Mouse (Mus musculus): ENCODE results near the gene Dnajc28.

Dnajc28 gene

GRCm38 (mm10) chr16:91618511-91619501 is at the start of gene Dnajc28:
TSS of gene Dnajc28 (minus strand) at chr16:91619026.
- in situ Hi-C loops (cut with MboI; ENCODE audit: unreplicated experiment in 2 of 2): no loop called here

- in situ Hi-C loops (cut with MboI; ENCODE audit: unreplicated experiment in 2 of 2): loop anchor here (10.0 to 25.0 kb wide), 4 partner anchors 159 to 1401 kb away; no protein-coding TSS in a partner anchor
These were observed 45.0 kb upstream of the Dnajc28 start for GRCm38 (mm10) chr16:91663795-91664194.

GRCm38 (mm10) chr16:91662336-91662735 is 43.5 kb upstream of the Dnajc28 start:
- in situ Hi-C loops (cut with MboI; ENCODE audit: unreplicated experiment in 2 of 2): loop anchor here (10.0 to 25.0 kb wide), 4 partner anchors 158 to 1400 kb away; no protein-coding TSS in a partner anchor

GRCm38 (mm10) chr16:91661397-91661796 is 42.6 kb upstream of the Dnajc28 start:
- in situ Hi-C loops (cut with MboI; ENCODE audit: unreplicated experiment in 2 of 2): loop anchor here (10.0 to 25.0 kb wide), 4 partner anchors 157 to 1399 kb away; no protein-coding TSS in a partner anchor

- in situ Hi-C loops (cut with MboI; ENCODE audit: unreplicated experiment in 2 of 2): loop anchor here (10.0 to 25.0 kb wide), 4 partner anchors 155 to 1397 kb away; no protein-coding TSS in a partner anchor
These were observed 41.0 kb upstream of the Dnajc28 start for GRCm38 (mm10) chr16:91659798-91660197.

GRCm38 (mm10) chr16:91658471-91658870 is 39.6 kb upstream of the Dnajc28 start:
- in situ Hi-C loops (cut with MboI; ENCODE audit: unreplicated experiment in 2 of 2): loop anchor here in 1 of 2 experiments (25.0 kb wide), 1 partner anchor 1396 kb away; no protein-coding TSS in a partner anchor

- in situ Hi-C loops (cut with MboI; ENCODE audit: unreplicated experiment in 2 of 2): loop anchor here in 1 of 2 experiments (25.0 kb wide), 1 partner anchor 1395 kb away; no protein-coding TSS in a partner anchor
These were observed 38.5 kb upstream of the Dnajc28 start for GRCm38 (mm10) chr16:91657285-91657684.

GRCm38 (mm10) chr16:91655285-91655684 is 36.5 kb upstream of the Dnajc28 start:
- in situ Hi-C loops (cut with MboI; ENCODE audit: unreplicated experiment in 2 of 2): loop anchor here in 1 of 2 experiments (25.0 kb wide), 1 partner anchor 1393 kb away; no protein-coding TSS in a partner anchor

GRCm38 (mm10) chr16:91652191-91652590 is 33.4 kb upstream of the Dnajc28 start:
- in situ Hi-C loops (cut with MboI; ENCODE audit: unreplicated experiment in 2 of 2): loop anchor here in 1 of 2 experiments (25.0 kb wide), 1 partner anchor 1390 kb away; no protein-coding TSS in a partner anchor

GRCm38 (mm10) chr16:91649781-91650180 is 31.0 kb upstream of the Dnajc28 start:
- in situ Hi-C loops (cut with MboI; ENCODE audit: unreplicated experiment in 2 of 2): loop anchor here in 1 of 2 experiments (5.0 to 25.0 kb wide), 2 partner anchors 33 to 1387 kb away; no protein-coding TSS in a partner anchor

GRCm38 (mm10) chr16:91649246-91649645 is 30.4 kb upstream of the Dnajc28 start:
- in situ Hi-C loops (cut with MboI; ENCODE audit: unreplicated experiment in 2 of 2): loop anchor here in 1 of 2 experiments (5.0 kb wide), 1 partner anchor 33 kb away; no protein-coding TSS in a partner anchor

GRCm38 (mm10) chr16:91648220-91648550 is 29.4 kb upstream of the Dnajc28 start:
- in situ Hi-C loops (cut with MboI; ENCODE audit: unreplicated experiment in 2 of 2): loop anchor here in 1 of 2 experiments (5.0 kb wide), 1 partner anchor 34 kb away; no protein-coding TSS in a partner anchor

- in situ Hi-C loops (cut with MboI; ENCODE audit: unreplicated experiment in 2 of 2): loop anchor here in 1 of 2 experiments (5.0 kb wide), 1 partner anchor 35 kb away; no protein-coding TSS in a partner anchor
These were observed 28.8 kb upstream of the Dnajc28 start, which contains the start of gene Son for GRCm38 (mm10) chr16:91647461-91648219. TSS of gene Son (plus strand) at chr16:91647506.

- in situ Hi-C loops (cut with MboI; ENCODE audit: unreplicated experiment in 2 of 2): loop anchor here in 1 of 2 experiments (5.0 kb wide), 1 partner anchor 35 kb away; no protein-coding TSS in a partner anchor
These were observed 28.0 kb upstream of the Dnajc28 start, which contains the start of gene Gart for GRCm38 (mm10) chr16:91646681-91647419. TSS of gene Gart (minus strand) at chr16:91646952.

- in situ Hi-C loops (cut with MboI; ENCODE audit: unreplicated experiment in 2 of 2): loop anchor here in 1 of 2 experiments (5.0 kb wide), 1 partner anchor 36 kb away; no protein-coding TSS in a partner anchor
These were observed 27.3 kb upstream of the Dnajc28 start for GRCm38 (mm10) chr16:91645995-91646602.

- in situ Hi-C loops (cut with MboI; ENCODE audit: unreplicated experiment in 2 of 2): loop anchor here in 1 of 2 experiments (5.0 kb wide), 1 partner anchor 37 kb away; no protein-coding TSS in a partner anchor
These were observed 26.6 kb upstream of the Dnajc28 start for GRCm38 (mm10) chr16:91645420-91645819.

- in situ Hi-C loops (cut with MboI; ENCODE audit: unreplicated experiment in 2 of 2): loop anchor here (5.0 kb wide), 2 partner anchors 37 to 38 kb away; no protein-coding TSS in a partner anchor
These were observed 26.1 kb upstream of the Dnajc28 start for GRCm38 (mm10) chr16:91644901-91645300.

- in situ Hi-C loops (cut with MboI; ENCODE audit: unreplicated experiment in 2 of 2): loop anchor here in 1 of 2 experiments (5.0 kb wide), 1 partner anchor 33 kb away; no protein-coding TSS in a partner anchor
These were observed 21.3 kb upstream of the Dnajc28 start for GRCm38 (mm10) chr16:91640171-91640570.

Measured in v-Abl transformed pro-B cells (cell line).